Mouse (Mus musculus): Measurements from ENCODE around the gene Tmem176a. TPM values are rescaled to one million over a fixed set of nuclear protein-coding genes. Genes with fewer than 3 reads are reported as not detected.
"Not testable (repeated sequence)": the region's sequence is repeated elsewhere in the genome, so short reads cannot be mapped to it uniquely, and the experiment has no call there.

Tmem176a gene
- 4.1 and 6.6 TPM in 2 replicates for total RNA-seq (2017)

DNA sequence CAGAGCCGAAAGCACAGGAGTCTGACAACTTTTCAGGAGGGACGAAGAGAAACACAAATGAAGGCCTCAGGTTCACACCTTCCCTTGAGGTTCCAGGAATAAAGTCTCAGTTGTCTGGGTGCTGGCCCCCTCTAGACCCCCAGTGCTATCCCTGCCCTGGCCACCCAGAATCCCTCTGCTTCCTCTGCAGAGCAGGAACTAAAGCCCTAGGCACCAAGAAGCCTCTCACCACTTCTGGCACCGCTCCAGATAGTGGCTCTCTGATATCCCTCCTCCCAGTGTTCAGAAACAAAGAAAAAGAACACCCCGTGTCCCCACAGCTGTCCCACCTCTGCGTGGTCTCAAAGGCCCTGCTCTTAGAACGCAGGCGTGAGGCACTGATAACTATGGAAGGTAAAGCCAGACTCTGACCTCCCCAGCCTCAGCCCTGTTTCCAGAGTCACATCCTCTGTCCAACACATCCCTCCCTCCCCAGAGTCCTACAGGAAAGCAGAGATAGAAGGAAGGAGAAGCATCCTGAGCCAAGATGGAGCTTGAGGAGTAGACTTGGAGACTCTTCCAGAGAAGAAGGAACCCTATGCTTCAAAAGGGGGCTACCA, at the start of gene Tmem176a:
Tmem176a (plus strand) TSS at position 549 of the 599 bp plus-strand sequence.
- ATAC-seq (ENCODE audit: extremely low read depth, insufficient number of reproducible peaks, low FRiP score, poor library complexity, severe bottlenecking) = no peak

DNA sequence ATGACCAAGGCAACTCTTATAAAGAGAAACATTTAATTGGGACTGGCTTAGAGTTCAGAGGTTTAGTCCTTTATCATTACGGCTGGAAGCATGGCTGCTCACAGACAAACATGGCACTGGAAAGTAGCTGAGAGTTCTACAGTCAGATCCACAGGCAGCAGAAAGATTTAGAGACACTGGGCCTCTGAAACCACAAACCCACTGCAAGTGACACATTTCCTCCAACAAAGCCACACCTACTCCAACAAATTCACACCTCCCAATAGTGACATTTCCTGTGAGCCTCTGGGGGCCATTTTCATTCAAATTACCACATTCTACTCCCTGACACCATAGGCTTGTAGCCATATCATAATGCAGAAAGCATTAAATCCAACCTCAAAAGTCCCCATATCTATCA, 38.8 kb upstream of the Tmem176a start:
- peak; percentile 53; the same call in 1 of the 2 replicates for ATAC-seq (ENCODE audit: extremely low read depth, insufficient number of reproducible peaks, low FRiP score, poor library complexity, severe bottlenecking)

DNA sequence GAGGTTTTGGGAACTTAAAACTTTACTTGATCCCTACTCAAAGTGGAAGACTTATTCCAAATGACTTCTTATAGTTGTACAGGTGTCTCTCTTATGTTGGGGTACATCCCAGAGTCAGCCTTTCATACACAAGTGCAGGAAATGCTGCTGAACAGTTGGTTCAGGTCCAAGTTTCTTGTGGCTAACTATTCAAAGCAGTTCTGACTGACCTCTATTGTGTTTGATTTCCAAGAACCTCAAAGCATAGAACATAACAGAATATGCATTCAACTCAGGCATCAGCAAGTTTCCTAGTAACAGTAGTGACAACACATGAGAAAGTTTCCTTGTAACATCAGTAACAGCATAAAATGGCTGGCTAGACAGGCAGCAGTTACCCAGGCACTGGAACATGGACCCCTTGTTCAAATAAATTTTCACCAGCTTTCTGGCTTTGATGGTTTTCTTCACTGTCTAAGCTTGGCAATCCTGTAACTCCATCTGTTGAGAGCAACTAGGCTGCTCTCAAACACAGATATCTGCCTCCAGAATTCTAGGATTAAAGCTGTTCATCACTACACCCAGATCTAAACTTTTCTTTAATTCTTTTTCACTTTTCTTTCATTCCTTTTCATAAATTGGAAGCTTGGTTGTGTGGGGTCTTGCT, 37.2 kb upstream of the Tmem176a start:
- no peak for ATAC-seq (ENCODE audit: extremely low read depth, insufficient number of reproducible peaks, low FRiP score, poor library complexity, severe bottlenecking)

DNA sequence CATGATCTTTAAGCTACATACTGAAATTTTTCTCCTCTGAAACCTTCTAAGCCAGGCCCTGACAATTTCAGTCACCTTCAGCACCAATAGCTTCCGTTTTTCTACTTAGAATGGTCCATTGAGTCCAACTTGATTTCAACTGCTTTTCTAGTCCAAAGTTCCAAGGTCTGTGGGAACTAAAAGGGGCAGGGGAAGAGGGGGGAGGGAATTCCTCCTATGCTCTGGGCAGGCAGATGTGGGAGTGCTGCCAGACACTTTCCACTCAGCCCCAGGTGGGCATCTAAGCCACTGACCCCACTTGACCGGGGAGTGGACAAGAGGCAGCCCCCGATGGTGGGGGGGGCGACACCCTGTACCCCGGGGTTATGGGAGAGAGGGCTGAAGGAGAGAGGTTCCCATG, 36.4 kb upstream of the Tmem176a start:
- ATAC-seq (ENCODE audit: extremely low read depth, insufficient number of reproducible peaks, low FRiP score, poor library complexity, severe bottlenecking) = no peak

DNA sequence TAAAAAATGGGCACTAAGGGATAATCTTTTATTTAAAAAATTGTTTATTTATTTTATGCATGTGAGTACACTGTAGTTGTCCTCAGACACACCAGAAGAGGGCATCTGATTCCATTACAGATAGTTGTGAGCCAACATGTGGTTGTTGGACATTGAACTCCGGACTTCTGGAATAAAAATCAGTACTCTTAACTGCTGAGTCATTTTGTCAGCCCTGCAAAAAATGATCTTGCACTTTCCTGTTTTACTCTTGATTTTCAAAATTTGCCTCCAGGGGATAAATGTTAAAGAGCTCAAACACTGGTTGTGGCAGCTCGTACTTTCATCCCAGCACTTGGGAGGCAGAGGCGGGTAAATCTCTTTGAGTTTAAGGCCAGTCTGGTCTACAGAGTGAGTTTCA, 34.0 kb upstream of the Tmem176a start:
- no peak for ATAC-seq (ENCODE audit: extremely low read depth, insufficient number of reproducible peaks, low FRiP score, poor library complexity, severe bottlenecking)

DNA sequence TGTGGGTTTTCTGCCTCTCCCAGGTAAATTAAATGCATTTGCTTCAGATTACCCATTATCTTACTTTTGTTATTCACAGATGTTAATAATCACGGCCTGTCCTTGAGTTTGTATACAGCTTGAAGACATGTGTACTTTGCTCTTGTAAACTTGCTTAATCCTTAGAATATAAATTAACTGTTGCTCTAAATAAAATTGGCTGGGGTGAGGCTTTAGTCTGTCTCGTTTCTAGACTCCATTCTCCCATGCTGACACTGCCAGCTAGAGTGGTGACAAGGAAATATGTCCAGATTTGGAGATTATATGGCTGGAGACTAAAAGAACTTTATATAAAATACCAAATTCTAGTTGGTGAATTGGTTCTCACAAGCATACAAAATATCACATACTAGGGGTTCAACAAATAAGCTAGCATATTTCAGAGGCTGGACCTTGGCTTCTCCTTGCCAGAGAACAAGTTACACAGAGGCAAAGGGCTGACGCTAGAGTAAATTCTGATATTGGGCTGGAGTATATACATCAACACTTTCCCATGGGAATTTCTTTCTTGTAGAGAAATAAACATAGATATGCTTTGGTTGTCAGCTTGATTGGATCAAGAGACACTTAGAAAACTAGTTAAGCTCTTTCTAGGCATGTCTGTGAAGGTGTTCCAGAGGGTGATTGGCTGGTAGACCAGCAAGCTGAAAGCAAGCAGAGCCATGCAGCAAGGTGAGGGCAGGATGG, 31.1 kb upstream of the Tmem176a start:
- no peak for ATAC-seq (ENCODE audit: extremely low read depth, insufficient number of reproducible peaks, low FRiP score, poor library complexity, severe bottlenecking)

DNA sequence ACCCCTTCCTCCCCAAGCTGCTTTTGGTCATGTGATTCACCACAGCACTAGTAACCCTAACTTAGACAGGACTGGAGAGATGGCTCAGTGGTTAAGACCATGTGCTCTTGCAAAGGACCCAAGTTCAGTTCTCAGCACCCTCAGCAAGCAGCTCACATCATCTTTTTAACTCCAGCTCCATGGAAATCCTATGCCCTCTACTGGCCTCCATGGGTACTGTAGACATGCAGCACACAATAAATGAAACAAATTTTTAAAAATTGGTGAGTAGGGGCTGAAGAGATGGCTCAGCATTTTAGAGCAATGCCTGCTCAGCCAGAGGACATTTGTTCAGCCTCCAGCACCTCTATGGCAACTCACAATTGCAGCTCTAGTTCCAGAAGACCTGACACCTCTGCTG, 25.7 kb upstream of the Tmem176a start:
- no peak for ATAC-seq (ENCODE audit: extremely low read depth, insufficient number of reproducible peaks, low FRiP score, poor library complexity, severe bottlenecking)

DNA sequence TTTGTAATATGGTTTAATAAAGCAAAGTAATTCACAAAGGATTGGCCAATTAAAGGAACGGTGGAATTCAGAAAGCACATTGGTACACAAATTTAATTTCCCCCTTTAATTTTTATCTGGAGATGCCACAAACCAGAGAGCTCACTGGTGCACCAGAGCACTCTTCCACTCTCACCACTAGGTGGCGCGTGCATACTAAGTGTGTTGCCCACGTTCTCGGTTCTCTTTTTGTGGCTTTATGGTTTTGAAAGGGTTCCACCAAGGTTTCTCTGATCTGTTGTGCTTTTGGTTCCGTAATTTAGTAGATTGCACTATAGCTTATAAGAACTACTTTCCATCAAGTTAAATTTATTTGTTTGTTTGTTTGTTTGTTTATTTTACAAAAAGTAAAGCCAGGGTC, 22.9 kb upstream of the Tmem176a start:
- peak; percentile 97 for ATAC-seq (ENCODE audit: extremely low read depth, insufficient number of reproducible peaks, low FRiP score, poor library complexity, severe bottlenecking)

DNA sequence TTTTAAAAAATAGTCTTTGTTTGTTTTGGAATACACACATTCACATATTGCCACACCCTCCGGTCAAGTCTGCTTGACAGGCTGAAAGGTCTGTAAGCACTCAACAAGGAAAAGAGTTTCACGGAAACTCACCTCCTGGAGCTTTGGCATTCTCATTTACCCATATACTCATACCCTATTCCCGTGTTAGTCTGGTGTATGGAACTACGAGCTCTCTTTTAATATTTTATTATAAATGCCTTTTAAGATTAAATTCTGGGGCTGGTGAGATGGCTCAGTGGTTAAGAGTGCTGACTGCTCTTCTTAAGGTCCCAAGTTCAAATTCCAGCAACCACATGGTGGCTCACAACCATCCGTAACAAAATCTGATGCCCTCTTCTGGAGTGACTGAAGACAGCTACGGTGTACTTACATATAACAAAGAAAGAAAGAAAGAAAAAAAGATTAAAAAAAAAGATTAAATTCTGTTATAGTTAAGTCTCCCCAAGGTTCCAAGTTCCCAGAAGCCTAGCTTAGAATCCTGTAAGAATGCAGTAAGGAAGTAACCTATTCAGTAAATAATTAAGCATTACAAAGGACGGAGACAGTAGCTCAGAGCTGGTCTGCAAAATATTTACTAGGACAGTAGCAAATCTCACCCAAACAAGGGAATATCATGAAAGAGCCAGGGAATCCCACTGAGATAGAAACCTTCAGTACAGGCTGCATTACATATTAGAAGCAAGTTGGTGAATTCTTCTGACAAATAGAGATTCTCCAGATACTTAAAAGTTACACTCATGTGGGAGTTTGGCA, 18.5 kb upstream of the Tmem176a start:
- ATAC-seq (ENCODE audit: extremely low read depth, insufficient number of reproducible peaks, low FRiP score, poor library complexity, severe bottlenecking) = not testable (repeated sequence)

DNA sequence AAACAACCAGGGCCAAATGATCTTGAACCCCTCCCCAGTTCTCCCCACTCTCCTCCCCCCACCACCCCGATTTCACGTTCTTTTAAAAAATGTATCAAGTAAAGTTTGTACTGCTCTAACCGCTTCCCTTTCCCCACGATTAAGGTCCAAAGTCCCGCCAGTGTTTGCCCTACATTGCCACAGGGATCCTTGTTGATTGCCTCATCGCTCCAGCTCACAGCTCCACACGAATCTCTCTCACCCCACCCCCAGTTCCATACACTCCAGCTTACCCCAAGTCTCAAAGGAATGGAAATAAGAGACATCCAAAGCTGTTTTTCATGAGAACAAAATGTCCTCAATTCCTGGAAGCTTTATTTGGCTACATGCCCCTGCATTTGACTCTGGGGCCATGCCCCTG, 15.7 kb upstream of the Tmem176a start:
- ATAC-seq (ENCODE audit: extremely low read depth, insufficient number of reproducible peaks, low FRiP score, poor library complexity, severe bottlenecking) = no peak

DNA sequence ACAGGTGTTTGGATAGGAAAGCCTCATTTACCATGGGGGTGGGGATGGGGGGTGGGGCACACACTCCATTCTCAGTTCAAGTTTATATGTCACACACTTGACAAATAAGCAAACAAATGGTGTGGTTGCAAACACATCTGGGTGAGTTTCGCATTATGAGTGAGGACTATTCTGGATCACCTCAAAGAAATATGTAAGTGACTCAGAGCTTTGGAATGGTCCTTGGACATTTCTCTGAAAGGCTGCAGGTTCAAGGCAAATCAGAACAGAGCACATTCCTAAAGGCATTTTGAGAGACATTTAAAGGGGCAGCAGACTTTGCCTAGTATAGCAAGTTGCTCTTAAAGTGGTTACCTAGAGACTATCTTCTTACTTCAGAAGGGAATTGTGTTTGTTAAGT, 11.7 kb upstream of the Tmem176a start:
- ATAC-seq (ENCODE audit: extremely low read depth, insufficient number of reproducible peaks, low FRiP score, poor library complexity, severe bottlenecking) = no peak

DNA sequence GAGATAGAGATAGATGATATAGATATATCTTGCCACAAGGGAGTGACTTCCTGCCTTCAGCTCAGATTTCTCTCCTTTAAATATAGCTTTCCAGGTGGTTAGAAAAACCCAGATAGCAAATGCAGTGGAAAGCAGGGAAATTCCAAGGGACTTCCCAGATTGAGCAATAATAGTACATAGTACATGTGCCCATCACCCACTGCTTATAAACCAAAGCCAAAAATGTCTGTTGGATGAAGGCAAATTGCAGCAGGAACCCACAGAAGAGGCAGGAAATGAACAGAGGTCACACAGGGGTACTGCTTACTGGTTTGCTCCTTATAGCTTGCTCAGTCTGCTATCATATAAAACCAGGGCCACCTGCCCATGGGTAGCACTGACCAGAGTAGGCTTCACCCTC, 11.1 kb upstream of the Tmem176a start:
- no peak for ATAC-seq (ENCODE audit: extremely low read depth, insufficient number of reproducible peaks, low FRiP score, poor library complexity, severe bottlenecking)

DNA sequence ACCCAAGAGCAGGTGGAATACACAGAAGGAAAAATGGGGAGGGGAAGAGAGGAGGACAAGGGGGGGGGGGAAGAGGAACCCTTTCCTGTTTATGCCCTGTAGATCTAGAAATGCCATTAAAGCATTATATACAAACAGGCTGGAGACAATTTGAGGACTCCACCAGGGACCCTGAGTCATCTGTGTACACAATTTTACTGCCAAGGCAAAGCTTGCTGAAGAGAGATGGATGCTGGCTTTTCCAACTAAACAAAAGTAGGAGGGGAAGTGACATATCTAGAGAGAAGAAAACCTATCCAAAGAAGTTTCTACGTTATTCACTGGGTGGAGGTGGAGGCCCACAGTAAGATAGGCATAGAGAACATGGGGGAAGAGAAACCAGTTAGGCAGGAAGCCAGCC, 10.5 kb upstream of the Tmem176a start:
- no peak for ATAC-seq (ENCODE audit: extremely low read depth, insufficient number of reproducible peaks, low FRiP score, poor library complexity, severe bottlenecking)

DNA sequence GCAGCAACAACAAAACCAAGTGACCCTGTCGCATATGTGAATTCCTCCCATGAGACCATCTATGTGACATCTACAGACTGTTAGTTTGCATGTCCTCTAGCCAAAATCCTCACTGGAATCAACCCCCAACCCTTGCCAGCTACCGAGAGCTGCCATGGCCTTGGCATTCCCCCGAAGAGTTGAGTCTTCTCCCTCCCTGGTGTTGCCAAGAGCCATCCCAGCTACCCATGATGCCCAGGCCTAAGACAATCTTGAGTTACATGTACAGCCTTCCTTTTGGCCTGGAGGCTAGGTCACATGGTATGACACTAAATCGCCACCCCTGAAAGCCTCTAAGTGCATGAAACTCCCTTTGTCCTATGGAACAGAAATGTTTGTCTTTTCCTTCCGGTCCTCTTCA, 9.6 kb upstream of the Tmem176a start:
- ATAC-seq (ENCODE audit: extremely low read depth, insufficient number of reproducible peaks, low FRiP score, poor library complexity, severe bottlenecking) = no peak

DNA sequence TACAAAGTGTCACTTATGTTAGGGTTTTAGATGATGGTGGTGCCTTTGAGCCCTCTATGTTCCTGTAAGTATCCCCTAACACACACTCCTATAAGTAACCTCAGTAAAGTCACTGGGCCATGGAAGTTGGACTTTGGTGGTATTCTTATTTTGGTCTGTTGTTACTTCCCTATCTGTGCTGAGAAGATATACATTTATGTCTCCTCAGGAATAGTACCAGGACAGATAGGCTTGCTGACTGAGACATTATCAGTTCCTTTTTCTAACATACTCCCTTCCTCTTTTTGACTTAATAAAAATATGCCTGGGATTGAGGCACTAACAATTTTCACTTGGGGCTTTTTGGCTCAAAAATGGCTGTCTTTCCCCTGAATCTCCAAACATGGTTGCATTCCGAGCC, 8.3 kb upstream of the Tmem176a start:
- ATAC-seq (ENCODE audit: extremely low read depth, insufficient number of reproducible peaks, low FRiP score, poor library complexity, severe bottlenecking) = no peak

DNA sequence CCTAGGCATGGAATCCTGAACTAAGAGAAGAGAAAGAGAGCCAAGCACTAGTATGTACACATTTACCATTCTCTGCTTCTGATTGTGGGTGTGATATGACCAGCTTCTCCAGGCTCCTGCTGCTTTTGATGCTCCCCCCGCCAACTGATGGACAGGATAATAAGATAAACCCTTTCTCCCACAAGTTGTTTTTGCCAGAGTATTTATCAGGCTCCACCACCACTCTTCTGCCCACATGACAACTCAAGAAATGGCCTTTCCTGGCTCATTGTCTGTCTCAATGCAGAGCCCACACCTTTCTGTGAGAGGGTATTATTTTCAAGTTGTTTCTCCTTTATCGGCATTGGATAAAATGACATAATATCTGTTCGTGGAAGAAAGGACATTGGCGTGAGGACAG, 7.2 kb upstream of the Tmem176a start:
- ATAC-seq (ENCODE audit: extremely low read depth, insufficient number of reproducible peaks, low FRiP score, poor library complexity, severe bottlenecking) = no peak

DNA sequence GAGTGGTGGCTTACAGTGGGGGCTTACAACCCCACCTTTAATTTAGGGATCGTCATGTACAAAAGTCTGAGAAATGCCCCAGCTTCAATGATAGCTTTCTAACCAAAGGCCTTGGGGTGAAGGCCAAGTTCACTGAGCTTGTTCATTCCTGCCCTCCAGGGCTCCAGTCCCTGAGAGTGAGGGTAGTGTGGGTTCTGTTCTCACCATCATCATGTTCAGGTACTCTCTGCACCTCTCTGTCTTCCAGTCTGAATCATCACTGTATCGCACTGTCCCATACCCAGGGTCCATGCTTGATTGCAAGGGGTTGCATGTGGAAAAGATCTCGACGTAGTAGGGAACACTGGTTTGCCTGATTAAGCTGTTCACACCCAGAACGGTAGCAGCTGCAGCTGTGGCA, 5.5 kb upstream of the Tmem176a start:
- ATAC-seq (ENCODE audit: extremely low read depth, insufficient number of reproducible peaks, low FRiP score, poor library complexity, severe bottlenecking) = no peak

DNA sequence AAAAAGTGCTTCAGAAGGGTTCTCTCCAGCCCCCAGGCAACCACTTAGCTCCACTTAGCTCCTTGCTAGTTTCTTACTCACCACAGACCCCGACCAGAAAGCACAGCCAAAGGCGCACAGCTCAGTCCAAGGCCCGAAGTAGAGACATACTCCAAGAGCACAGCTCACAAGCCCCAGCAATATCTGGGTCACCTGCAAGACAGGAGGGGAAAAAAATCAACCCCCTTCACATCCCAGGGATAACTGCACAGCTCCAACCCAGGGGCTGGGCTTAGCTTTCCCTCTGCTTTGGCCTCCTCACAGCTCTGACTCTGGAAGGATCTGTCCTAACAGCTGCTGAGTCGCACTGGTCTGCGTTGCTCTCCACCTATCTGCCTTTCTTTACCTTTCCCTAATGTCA, 4.6 kb upstream of the Tmem176a start:
- no peak for ATAC-seq (ENCODE audit: extremely low read depth, insufficient number of reproducible peaks, low FRiP score, poor library complexity, severe bottlenecking)

DNA sequence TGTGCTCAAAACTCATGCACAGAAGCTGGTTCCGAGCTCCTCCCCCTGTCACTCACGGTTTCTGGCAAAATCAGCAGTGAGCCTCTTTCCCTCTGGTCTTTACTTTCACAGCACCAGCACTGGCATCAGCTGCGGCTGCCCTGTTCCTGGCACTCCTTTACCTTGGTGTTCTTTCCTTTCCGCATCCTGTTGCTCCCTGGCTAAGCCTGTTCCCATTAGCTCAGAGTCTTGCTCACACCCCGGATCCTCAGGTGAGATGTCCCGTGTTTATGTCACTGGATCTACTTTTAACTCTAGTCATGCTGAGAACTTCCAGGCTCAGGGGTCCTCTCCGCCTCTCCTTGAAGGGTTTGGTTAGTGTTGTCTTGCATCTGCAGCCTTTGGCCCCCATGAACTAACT, 3.2 kb upstream of the Tmem176a start:
- ATAC-seq (ENCODE audit: extremely low read depth, insufficient number of reproducible peaks, low FRiP score, poor library complexity, severe bottlenecking) = no peak

Measured in neutrophil, adult 5-6 weeks (primary cell).